12 mouse cellular contexts compared by ENCODE assay signal in genomic region chr9:87721793-87722192, GRCm38 (mm10). TPM values are rescaled to one million over a fixed set of nuclear protein-coding genes. Genes with fewer than 3 reads are reported as not detected.
DNase-seq lines count a peak whose midpoint lies in the region; ATAC-seq and TF ChIP-seq lines count a peak whose summit lies in the region.
"Had no signal": no experiment of that assay in that cellular context is flagged by ENCODE, and none has a peak within 500 bp of the region (broad histone marks: within the 10 kb centered on the region; RNA-seq: fewer than 3 reads in every experiment).

No protein-coding gene starts in this region.

- no peak overlapping the region for H3K27ac ChIP-seq in forebrain, postnatal 0 days (ENCODE audit: low read depth, low read length)
- H3K27ac ChIP-seq in forebrain, embryonic 11.5 days (ENCODE audit: low read depth, low read length) = no peak overlapping the region
- H3K27ac ChIP-seq in hindbrain, embryonic 15.5 days (replicated peaks) = no peak overlapping the region
- no peak overlapping the region for H3K27ac ChIP-seq in hindbrain, embryonic 14.5 days

- peak; percentile 38; the same call in 1 of the 2 replicates for ATAC-seq in forebrain, postnatal 0 days
- no peak for ATAC-seq in forebrain, embryonic 11.5 days (replicated peaks; ENCODE audit: low FRiP score)
- ATAC-seq in hindbrain, embryonic 15.5 days (ENCODE audit: low FRiP score, low read depth) = 0 out of 2 replicates have a peak, but pooled peaks have one; percentile 19
- ATAC-seq in hindbrain, embryonic 14.5 days (ENCODE audit: low FRiP score) = no peak

- H3K36me3 ChIP-seq in forebrain, postnatal 0 days (ENCODE audit: insufficient read depth) = no peaks in the 10 kb centered on the region
- no peaks in the 10 kb centered on the region for H3K36me3 ChIP-seq in forebrain, embryonic 11.5 days (ENCODE audit: control insufficient read depth, insufficient read depth, low read length)
- H3K36me3 ChIP-seq in hindbrain, embryonic 15.5 days = no peaks in the 10 kb centered on the region
- no peaks in the 10 kb centered on the region for H3K36me3 ChIP-seq in hindbrain, embryonic 14.5 days (replicated peaks; ENCODE audit: control insufficient read depth, insufficient read depth)

- TF ChIP-seq CTCF in forebrain, postnatal 0 days (IDR thresholded peaks at IDR 0.05; ENCODE audit: low read depth) = peak; percentile 55

- no peak overlapping the region for H3K9ac ChIP-seq in forebrain, postnatal 0 days
- H3K9ac ChIP-seq in forebrain, embryonic 11.5 days (ENCODE audit: low read length) = no peak overlapping the region
- H3K9ac ChIP-seq in hindbrain, embryonic 15.5 days = no peak overlapping the region
- H3K9ac ChIP-seq in hindbrain, embryonic 14.5 days = no peak overlapping the region

- WGBS in forebrain, postnatal 0 days = 37% methylated on average over 2 of the region's 2 CpGs
- WGBS in forebrain, embryonic 11.5 days = 32% methylated on average over 2 of the region's 2 CpGs
- 42% methylated on average over 2 of the region's 2 CpGs for WGBS in hindbrain, embryonic 15.5 days
- WGBS in hindbrain, embryonic 14.5 days = 32% methylated on average over 2 of the region's 2 CpGs

- H3K9me3 ChIP-seq in forebrain, postnatal 0 days (ENCODE audit: low read length) = no peaks in the 10 kb centered on the region
- no peaks in the 10 kb centered on the region for H3K9me3 ChIP-seq in forebrain, embryonic 11.5 days (ENCODE audit: control insufficient read depth, low read length)
- H3K9me3 ChIP-seq in hindbrain, embryonic 15.5 days = no peaks in the 10 kb centered on the region
- H3K9me3 ChIP-seq in hindbrain, embryonic 14.5 days (ENCODE audit: control insufficient read depth, low read length) = no peaks in the 10 kb centered on the region

- DNase-seq in forebrain, postnatal 0 days = peak; percentile 9
- DNase-seq in forebrain, embryonic 11.5 days (ENCODE audit: low spot score) = no peak
- DNase-seq in hindbrain, embryonic 14.5 days (ENCODE audit: low spot score) = no peak
- peak; percentile 26 for DNase-seq in retina, postnatal 1 day
- no peak for DNase-seq in retina, embryonic 14.5 days (ENCODE audit: low spot score)
- no peak for DNase-seq in spleen, postnatal 4 days (ENCODE audit: low spot score in 2 of 2)
- DNase-seq in liver = no peak
- DNase-seq: cerebellum, adult 11-12 months; layer of hippocampus, adult 9-11 months; left cerebral cortex, postnatal 4 days had no signal

- H3K4me1 ChIP-seq in forebrain, postnatal 0 days (ENCODE audit: insufficient read depth) = no peaks in the 10 kb centered on the region
- H3K4me1 ChIP-seq in forebrain, embryonic 11.5 days (replicated peaks; ENCODE audit: control insufficient read depth, insufficient read depth, low read length) = no peaks in the 10 kb centered on the region
- H3K4me1 ChIP-seq in hindbrain, embryonic 15.5 days (replicated peaks) = no peaks in the 10 kb centered on the region
- H3K4me1 ChIP-seq in hindbrain, embryonic 14.5 days (replicated peaks; ENCODE audit: control insufficient read depth, insufficient read depth, low read length) = no peaks in the 10 kb centered on the region

- peaks cover 40% of the 10 kb centered on the region for H3K27me3 ChIP-seq in forebrain, postnatal 0 days (ENCODE audit: insufficient read depth, low read length)
- peaks cover 14% of the 10 kb centered on the region for H3K27me3 ChIP-seq in forebrain, embryonic 11.5 days (ENCODE audit: control insufficient read depth, insufficient read depth, low read length)
- H3K27me3 ChIP-seq in hindbrain, embryonic 15.5 days = peaks cover 32% of the 10 kb centered on the region
- peaks cover 40% of the 10 kb centered on the region for H3K27me3 ChIP-seq in hindbrain, embryonic 14.5 days (ENCODE audit: control insufficient read depth, insufficient read depth, low read length)

- no peak overlapping the region for H3K4me3 ChIP-seq in forebrain, postnatal 0 days (ENCODE audit: low read depth, low read length)
- H3K4me3 ChIP-seq in forebrain, embryonic 11.5 days (ENCODE audit: low read depth, low read length) = no peak overlapping the region
- no peak overlapping the region for H3K4me3 ChIP-seq in hindbrain, embryonic 15.5 days
- H3K4me3 ChIP-seq in hindbrain, embryonic 14.5 days (replicated peaks; ENCODE audit: low read length) = no peak overlapping the region

- no peak overlapping the region for H3K4me2 ChIP-seq in forebrain, postnatal 0 days (ENCODE audit: low read depth)
- H3K4me2 ChIP-seq in forebrain, embryonic 11.5 days (ENCODE audit: low read depth, low read length, severe bottlenecking) = no peak overlapping the region
- H3K4me2 ChIP-seq in hindbrain, embryonic 15.5 days = no peak overlapping the region
- H3K4me2 ChIP-seq in hindbrain, embryonic 14.5 days (replicated peaks) = no peak overlapping the region

RNA-seq across cellular contexts. Expression of gene Tbx18, which starts 9.3 kb away (rescaled TPM):
- 4.5 and 7.8 TPM in 2 replicates for total RNA-seq in forebrain, postnatal 0 days (2014; rRNA removed)
- 1.5 and 1.7 TPM in 2 replicates for polyA plus RNA-seq in forebrain, postnatal 0 days (2015; fragmentation: Nextera tagmentation; extraction: Ambion mirVana)
- 5.4 and 6.0 TPM in 2 replicates for polyA plus RNA-seq in forebrain, embryonic 11.5 days (2014; fragmentation: Nextera tagmentation; extraction: Ambion mirVana)
- 1.7 and 2.5 TPM in 2 replicates for polyA plus RNA-seq in hindbrain, embryonic 15.5 days (2015; fragmentation: Nextera tagmentation; extraction: Ambion mirVana)
- polyA plus RNA-seq in hindbrain, embryonic 14.5 days (2014; fragmentation: Nextera tagmentation; extraction: Ambion mirVana) = 1.4 and 1.8 TPM in 2 replicates
- polyA plus RNA-seq: liver, embryonic 16.5 days had no signal

Comparison
In these comparisons a context has a peak if more than half of its experiments do, and no peak if none do; other contexts are left out.
1. ATAC-seq: peak in forebrain, postnatal 0 days (single experiment) and hindbrain, embryonic 15.5 days (single experiment); none in forebrain, embryonic 11.5 days (single experiment) and hindbrain, embryonic 14.5 days (single experiment).
2. DNase-seq: peak in forebrain, postnatal 0 days (single experiment) and retina, postnatal 1 day (single experiment); none in forebrain, embryonic 11.5 days (single experiment), hindbrain, embryonic 14.5 days (single experiment), retina, embryonic 14.5 days (single experiment), spleen, postnatal 4 days (0 of 2) and liver (single experiment).